In the genomic region with DNA sequence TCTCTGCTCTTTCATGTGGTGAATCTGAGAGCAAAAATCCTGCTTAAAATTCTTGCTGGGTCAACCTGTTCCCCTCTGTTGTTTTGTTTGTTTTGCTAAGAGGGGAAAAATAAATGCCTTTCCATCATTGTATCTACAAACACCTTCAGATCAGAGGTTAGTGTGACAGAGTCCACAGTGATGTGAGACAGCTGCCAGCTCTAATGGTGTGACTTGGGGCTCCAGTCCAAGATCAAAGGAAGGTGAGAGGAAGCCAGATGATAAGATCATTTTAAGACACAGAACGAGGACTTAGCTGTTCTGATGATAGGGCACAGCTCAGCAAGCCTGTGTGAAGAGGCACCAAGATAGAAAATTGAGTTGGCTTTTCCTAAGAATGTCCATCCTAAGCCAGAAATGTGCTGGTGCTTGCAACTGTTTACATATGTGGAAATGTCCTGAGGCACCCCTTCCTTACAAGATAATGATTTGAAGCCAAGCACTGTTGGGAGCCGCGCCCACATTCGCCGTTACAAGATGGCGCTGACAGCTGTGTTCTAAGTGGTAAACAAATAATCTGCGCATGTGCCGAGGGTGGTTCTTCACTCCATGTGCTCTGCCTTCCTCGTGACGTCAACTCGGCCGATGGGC, we compare ENCODE assay signal across 16 mouse cellular contexts.
DNase-seq lines count a peak whose midpoint lies in the region; ATAC-seq and TF ChIP-seq lines count a peak whose summit lies in the region.
"Had no signal": no experiment of that assay in that cellular context is flagged by ENCODE, and none has a peak within 500 bp of the region (broad histone marks: within the 10 kb centered on the region; RNA-seq: fewer than 3 reads in every experiment).

No protein-coding gene starts in this region.

- no peaks in the 10 kb centered on the region for H3K9me3 ChIP-seq in hindbrain, embryonic 10.5 days
- H3K9me3 ChIP-seq in hindbrain, embryonic 12.5 days (replicated peaks), result no peaks in the 10 kb centered on the region
- no peaks in the 10 kb centered on the region for H3K9me3 ChIP-seq in midbrain, embryonic 15.5 days
- no peaks in the 10 kb centered on the region for H3K9me3 ChIP-seq in midbrain, postnatal 0 days (ENCODE audit: low read length)
- H3K9me3 ChIP-seq in forebrain, postnatal 0 days (ENCODE audit: low read length), result no peaks in the 10 kb centered on the region
- H3K9me3 ChIP-seq: liver, embryonic 15.5 days; neural tube, embryonic 15.5 days had no signal

- no peak overlapping the region for H3K9ac ChIP-seq in hindbrain, embryonic 12.5 days
- H3K9ac ChIP-seq in midbrain, embryonic 15.5 days, result no peak overlapping the region
- H3K9ac ChIP-seq in midbrain, postnatal 0 days (replicated peaks; ENCODE audit: low read length, poor library complexity, severe bottlenecking), result no peak overlapping the region
- H3K9ac ChIP-seq in forebrain, postnatal 0 days, result no peak overlapping the region
- H3K9ac ChIP-seq: liver, embryonic 15.5 days; neural tube, embryonic 15.5 days had no signal

- H3K27me3 ChIP-seq in hindbrain, embryonic 10.5 days (ENCODE audit: insufficient read depth, poor library complexity, severe bottlenecking), result no peaks in the 10 kb centered on the region
- no peaks in the 10 kb centered on the region for H3K27me3 ChIP-seq in hindbrain, embryonic 12.5 days
- no peaks in the 10 kb centered on the region for H3K27me3 ChIP-seq in midbrain, embryonic 15.5 days (replicated peaks)
- no peaks in the 10 kb centered on the region for H3K27me3 ChIP-seq in midbrain, postnatal 0 days (ENCODE audit: insufficient read depth, low read length)
- H3K27me3 ChIP-seq in forebrain, postnatal 0 days (ENCODE audit: insufficient read depth, low read length), result no peaks in the 10 kb centered on the region
- H3K27me3 ChIP-seq: liver, embryonic 15.5 days; neural tube, embryonic 15.5 days had no signal

- ATAC-seq in hindbrain, embryonic 12.5 days (ENCODE audit: low FRiP score), result no peak
- ATAC-seq in midbrain, embryonic 15.5 days (replicated peaks), result no peak
- no peak for ATAC-seq in midbrain, postnatal 0 days (ENCODE audit: low FRiP score)
- ATAC-seq in forebrain, postnatal 0 days, result no peak

- 95% methylated on average over 8 of the region's 12 CpGs for WGBS in hindbrain, embryonic 10.5 days
- WGBS in hindbrain, embryonic 12.5 days, result 84% methylated on average over 8 of the region's 12 CpGs
- WGBS in midbrain, embryonic 15.5 days, result 91% methylated on average over 8 of the region's 12 CpGs
- WGBS in midbrain, postnatal 0 days, result 86% methylated on average over 7 of the region's 12 CpGs
- 72% methylated on average over 7 of the region's 12 CpGs for WGBS in forebrain, postnatal 0 days

- DNase-seq in hindbrain, embryonic 10.5 days (ENCODE audit: low spot score), result no peak
- no peak for DNase-seq in midbrain, postnatal 0 days (ENCODE audit: low spot score)
- DNase-seq in forebrain, postnatal 0 days, result no peak
- peak; percentile 8 to 57 for DNase-seq in lung, postnatal 4 days
- no peak for DNase-seq in frontal cortex, postnatal 25 days (ENCODE audit: low spot score in 2 of 2)
- DNase-seq in kidney, postnatal 25 days, result no peak
- DNase-seq: B cell, adult 2 months; gastrocnemius, adult 2 months; heart, postnatal 10 days; kidney, adult 8-10 months; right cerebral cortex, adult 18-20 months; thymus, adult 2 months had no signal

- H3K36me3 ChIP-seq in hindbrain, embryonic 10.5 days, result no peaks in the 10 kb centered on the region
- H3K36me3 ChIP-seq in hindbrain, embryonic 12.5 days, result no peaks in the 10 kb centered on the region
- no peaks in the 10 kb centered on the region for H3K36me3 ChIP-seq in midbrain, embryonic 15.5 days (replicated peaks)
- H3K36me3 ChIP-seq in midbrain, postnatal 0 days (ENCODE audit: insufficient read depth, low read length), result no peaks in the 10 kb centered on the region
- no peaks in the 10 kb centered on the region for H3K36me3 ChIP-seq in forebrain, postnatal 0 days (ENCODE audit: insufficient read depth)
- H3K36me3 ChIP-seq: neural tube, embryonic 15.5 days had no signal

- H3K27ac ChIP-seq in hindbrain, embryonic 10.5 days, result 0 out of 2 replicates have a peak overlapping the region, but pooled peaks have one; percentile 31
- no peak overlapping the region for H3K27ac ChIP-seq in hindbrain, embryonic 12.5 days
- H3K27ac ChIP-seq in midbrain, embryonic 15.5 days, result peak overlapping the region; percentile 47; the same call in 1 of the 2 replicates
- H3K27ac ChIP-seq in midbrain, postnatal 0 days (ENCODE audit: low read depth, low read length), result no peak overlapping the region
- peak overlapping the region; percentile 24 for H3K27ac ChIP-seq in forebrain, postnatal 0 days (ENCODE audit: low read depth, low read length)
- H3K27ac ChIP-seq: gastrocnemius, adult 2 months; liver, embryonic 15.5 days; neural tube, embryonic 15.5 days had no signal

- TF ChIP-seq CTCF in midbrain, postnatal 0 days (IDR thresholded peaks at IDR 0.05), result no peak
- TF ChIP-seq CTCF in forebrain, postnatal 0 days (IDR thresholded peaks at IDR 0.05; ENCODE audit: low read depth), result no peak

- H3K4me2 ChIP-seq in hindbrain, embryonic 12.5 days (replicated peaks), result no peak overlapping the region
- no peak overlapping the region for H3K4me2 ChIP-seq in midbrain, embryonic 15.5 days
- H3K4me2 ChIP-seq in midbrain, postnatal 0 days (ENCODE audit: low read depth, low read length, poor library complexity, severe bottlenecking), result no peak overlapping the region
- no peak overlapping the region for H3K4me2 ChIP-seq in forebrain, postnatal 0 days (ENCODE audit: low read depth)
- H3K4me2 ChIP-seq: liver, embryonic 15.5 days; neural tube, embryonic 15.5 days had no signal

- H3K4me3 ChIP-seq in hindbrain, embryonic 10.5 days, result no peak overlapping the region
- no peak overlapping the region for H3K4me3 ChIP-seq in hindbrain, embryonic 12.5 days
- no peak overlapping the region for H3K4me3 ChIP-seq in midbrain, embryonic 15.5 days
- no peak overlapping the region for H3K4me3 ChIP-seq in midbrain, postnatal 0 days (ENCODE audit: low read depth, low read length)
- no peak overlapping the region for H3K4me3 ChIP-seq in forebrain, postnatal 0 days (ENCODE audit: low read depth, low read length)
- H3K4me3 ChIP-seq: gastrocnemius, adult 2 months; liver, embryonic 15.5 days; neural tube, embryonic 15.5 days had no signal

- 0 out of 2 replicates have a peak, but pooled peaks cover 3% of the 10 kb centered on the region for H3K4me1 ChIP-seq in hindbrain, embryonic 10.5 days (replicated peaks)
- peaks cover 6% of the 10 kb centered on the region; the same call in 1 of the 2 replicates for H3K4me1 ChIP-seq in hindbrain, embryonic 12.5 days
- peaks cover 8% of the 10 kb centered on the region for H3K4me1 ChIP-seq in midbrain, embryonic 15.5 days
- no peaks in the 10 kb centered on the region for H3K4me1 ChIP-seq in midbrain, postnatal 0 days (ENCODE audit: insufficient read depth, low read length)
- 0 out of 2 replicates have a peak, but pooled peaks cover 5% of the 10 kb centered on the region for H3K4me1 ChIP-seq in forebrain, postnatal 0 days (ENCODE audit: insufficient read depth)
- H3K4me1 ChIP-seq: liver, embryonic 15.5 days; neural tube, embryonic 15.5 days had no signal

Comparison
In these comparisons a context has a peak if more than half of its experiments do, and no peak if none do; other contexts are left out.
1. H3K27ac ChIP-seq: peak in hindbrain, embryonic 10.5 days (single experiment), midbrain, embryonic 15.5 days (single experiment) and forebrain, postnatal 0 days (single experiment); none in hindbrain, embryonic 12.5 days (single experiment) and midbrain, postnatal 0 days (single experiment).
2. DNase-seq: peak in lung, postnatal 4 days (2 of 2); none in hindbrain, embryonic 10.5 days (single experiment), midbrain, postnatal 0 days (single experiment), forebrain, postnatal 0 days (single experiment), frontal cortex, postnatal 25 days (0 of 2) and kidney, postnatal 25 days (0 of 2).